Mouse (Mus musculus) midbrain, embryonic 12.5 days (tissue): ENCODE results near the gene Phf2. TPM values are rescaled to one million over a fixed set of nuclear protein-coding genes. Genes with fewer than 3 reads are reported as not detected.

Experiments used
- ATAC-seq: fragments of 200-750 bp; cut with Nextera tagmentation; 2 replicates; pipeline ENCODE4 v1.8.0; 2017; ENCODE audit warnings: low read depth, moderate TSS enrichment, moderate library complexity; ENCODE audit not compliant: low FRiP score
- H3K27ac ChIP-seq: fragments of 300-500 bp; sonication (generic); replicated peaks from 2 replicates; pipeline ENCODE4 v1.5.1; 2016; ENCODE audit warnings: mild to moderate bottlenecking
- H3K27me3 ChIP-seq: fragments of 300-500 bp; sonication (generic); 2 replicates; pipeline ENCODE4 v1.6.1; 2016; ENCODE audit warnings: mild to moderate bottlenecking
- H3K36me3 ChIP-seq: fragments of 300-500 bp; sonication (generic); 2 replicates; pipeline ENCODE4 v1.6.1; 2016
- H3K4me1 ChIP-seq: fragments of 300-500 bp; sonication (generic); 2 replicates; pipeline ENCODE4 v1.6.1; 2016
- H3K4me2 ChIP-seq: fragments of 300-500 bp; sonication (generic); replicated peaks from 2 replicates; pipeline ENCODE4 v1.6.1; 2016; ENCODE audit warnings: mild to moderate bottlenecking, moderate library complexity
- H3K4me3 ChIP-seq: fragments of 300-500 bp; sonication (generic); 2 replicates; pipeline ENCODE4 v1.5.1; 2016; ENCODE audit warnings: mild to moderate bottlenecking
- H3K9ac ChIP-seq: fragments of 300-500 bp; sonication (generic); replicated peaks from 2 replicates; pipeline ENCODE4 v1.6.1; 2016; ENCODE audit warnings: mild to moderate bottlenecking, moderate library complexity
- H3K9me3 ChIP-seq: fragments of 300-500 bp; sonication (generic); 2 replicates; pipeline ENCODE4 v1.6.1; 2016; ENCODE audit warnings: mild to moderate bottlenecking
- WGBS: fragments of 180-500 bp; shearing (Covaris S2); methylation state at CpG from one replicate; pipeline ENCODE4 v1.1.7; 2016; 5-methylcytosine and 5-hydroxymethylcytosine counted together
- polyA plus RNA-seq: library from polyadenylated mRNA; unstranded; fragments of >200 nt; fragmentation: Nextera tagmentation; extraction: Ambion mirVana; gene quantifications from 2 replicates; pipeline ENCODE4 v1.2.1, GENCODE M21; 2016

Gene Phf2
- polyA plus RNA-seq, 1 experiment from 2014 or later = 11.3 TPM

GRCm38 (mm10) chr13:48872726-48873125 is 1.8 kb upstream of the Phf2 start:
- Histone ChIP-seq H3K9me3 (no peaks in the 10 kb centered on the region), H3K27ac (no peak overlapping the region), H3K36me3 (no peaks in the 10 kb centered on the region; the same call in 1 of the 2 replicates), H3K9ac (no peak overlapping the region), H3K27me3 (no peaks in the 10 kb centered on the region), H3K4me3 (no peak overlapping the region), H3K4me1 (peaks cover 30% of the 10 kb centered on the region), H3K4me2 (no peak overlapping the region)
- WGBS = 84% methylated on average over 5 of the region's 5 CpGs
- ATAC-seq = no peak

GRCm38 (mm10) chr13:48871887-48872606 is 1.1 kb upstream of the Phf2 start:
- ATAC-seq = no peak
- WGBS = 67% methylated on average over 7 of the region's 7 CpGs
- H3K27ac ChIP-seq = no peak overlapping the region

GRCm38 (mm10) chr13:48869950-48870770 is 759 bp downstream of the Phf2 start:
- H3K4me1 ChIP-seq = peaks cover 36% of the 10 kb centered on the region
- ATAC-seq = peak; percentile 45
- no peaks in the 10 kb centered on the region; the same call in 1 of the 2 replicates for H3K36me3 ChIP-seq

More at GRCm38 (mm10) chr13:48871887-48872606, 1.1 kb upstream of the Phf2 start:
- no peaks in the 10 kb centered on the region for H3K27me3 ChIP-seq
- H3K9me3 ChIP-seq = no peaks in the 10 kb centered on the region
- H3K4me1 ChIP-seq = peaks cover 29% of the 10 kb centered on the region
- H3K4me3 ChIP-seq = peak overlapping the region; percentile 98
- no peaks in the 10 kb centered on the region; the same call in 1 of the 2 replicates for H3K36me3 ChIP-seq
- H3K4me2 ChIP-seq = peak overlapping the region; percentile 71
- H3K9ac ChIP-seq = peak overlapping the region; percentile 96

GRCm38 (mm10) chr13:48869600-48869949 is 1.3 kb downstream of the Phf2 start:
- WGBS = 6% methylated on average over 5 of the region's 5 CpGs
- Histone ChIP-seq H3K4me1 (peaks cover 36% of the 10 kb centered on the region), H3K27ac (peak overlapping the region; percentile 87), H3K4me2 (peak overlapping the region; percentile 87), H3K9me3 (no peaks in the 10 kb centered on the region), H3K9ac (peak overlapping the region; percentile 100), H3K4me3 (peak overlapping the region; percentile 98), H3K36me3 (no peaks in the 10 kb centered on the region), H3K27me3 (no peaks in the 10 kb centered on the region)
- no peak for ATAC-seq

More at GRCm38 (mm10) chr13:48869950-48870770, 759 bp downstream of the Phf2 start:
- peak overlapping the region; percentile 87 for H3K4me2 ChIP-seq
- H3K27me3 ChIP-seq = no peaks in the 10 kb centered on the region
- no peaks in the 10 kb centered on the region for H3K9me3 ChIP-seq
- H3K9ac ChIP-seq = peak overlapping the region; percentile 100
- H3K4me3 ChIP-seq = peak overlapping the region; percentile 98
- under 1% methylated on average over 95 of the region's 102 CpGs for WGBS
- peak overlapping the region; percentile 87 for H3K27ac ChIP-seq

- 24% methylated on average over 5 of the region's 5 CpGs for WGBS
- Histone ChIP-seq H3K27me3 (no peaks in the 10 kb centered on the region), H3K4me1 (peaks cover 36% of the 10 kb centered on the region), H3K9ac (peak overlapping the region; percentile 100), H3K9me3 (no peaks in the 10 kb centered on the region), H3K4me3 (peak overlapping the region; percentile 98), H3K36me3 (no peaks in the 10 kb centered on the region), H3K27ac (no peak overlapping the region; the same call in 1 of the 2 replicates), H3K4me2 (peak overlapping the region; percentile 87)
- no peak for ATAC-seq
Measured at GRCm38 (mm10) chr13:48869088-48869487, 1.8 kb downstream of the Phf2 start.

GRCm38 (mm10) chr13:48864673-48865356 is 6.1 kb downstream of the Phf2 start:
- 77% methylated on average over 12 of the region's 12 CpGs for WGBS
- no peaks in the 10 kb centered on the region for H3K9me3 ChIP-seq
- H3K27me3 ChIP-seq = no peaks in the 10 kb centered on the region
- H3K4me3 ChIP-seq = no peak overlapping the region
- H3K9ac ChIP-seq = no peak overlapping the region
- no peaks in the 10 kb centered on the region for H3K36me3 ChIP-seq
- peaks cover 39% of the 10 kb centered on the region for H3K4me1 ChIP-seq
- H3K4me2 ChIP-seq = no peak overlapping the region
- no peak for ATAC-seq
- no peak overlapping the region for H3K27ac ChIP-seq

GRCm38 (mm10) chr13:48863556-48863955 is 7.4 kb downstream of the Phf2 start:
- H3K27ac ChIP-seq = no peak overlapping the region
- H3K36me3 ChIP-seq = no peaks in the 10 kb centered on the region
- H3K4me3 ChIP-seq = no peak overlapping the region
- peaks cover 39% of the 10 kb centered on the region for H3K4me1 ChIP-seq
- WGBS = 80% methylated on average over 9 of the region's 9 CpGs
- H3K9ac ChIP-seq = no peak overlapping the region
- no peaks in the 10 kb centered on the region for H3K9me3 ChIP-seq
- no peak for ATAC-seq
- H3K4me2 ChIP-seq = no peak overlapping the region
- H3K27me3 ChIP-seq = no peaks in the 10 kb centered on the region

GRCm38 (mm10) chr13:48861913-48862312 is 9.0 kb downstream of the Phf2 start:
- H3K9me3 ChIP-seq = no peaks in the 10 kb centered on the region
- H3K4me1 ChIP-seq = peaks cover 49% of the 10 kb centered on the region
- no peak for ATAC-seq
- 85% methylated on average over 1 of the region's 1 CpGs for WGBS
- no peak overlapping the region for H3K4me3 ChIP-seq
- no peaks in the 10 kb centered on the region for H3K36me3 ChIP-seq
- no peaks in the 10 kb centered on the region for H3K27me3 ChIP-seq
- no peak overlapping the region for H3K9ac ChIP-seq
- no peak overlapping the region for H3K4me2 ChIP-seq
- H3K27ac ChIP-seq = no peak overlapping the region

- 68% methylated on average over 4 of the region's 4 CpGs for WGBS
Measured at GRCm38 (mm10) chr13:48858779-48859178, 12.1 kb downstream of the Phf2 start.

GRCm38 (mm10) chr13:48858054-48858453 is 12.9 kb downstream of the Phf2 start:
- ATAC-seq = no peak
- H3K4me2 ChIP-seq = no peak overlapping the region

More at GRCm38 (mm10) chr13:48858779-48859178, 12.1 kb downstream of the Phf2 start:
- Histone ChIP-seq H3K4me3 (no peak overlapping the region), H3K27ac (0 out of 2 replicates have a peak overlapping the region, but pooled peaks have one; percentile 20), H3K36me3 (no peaks in the 10 kb centered on the region), H3K4me2 (no peak overlapping the region), H3K9ac (no peak overlapping the region; the same call in 1 of the 2 replicates), H3K27me3 (no peaks in the 10 kb centered on the region), H3K9me3 (no peaks in the 10 kb centered on the region), H3K4me1 (peaks cover 66% of the 10 kb centered on the region)
- ATAC-seq = no peak

GRCm38 (mm10) chr13:48857246-48857932 is 13.5 kb downstream of the Phf2 start:
- Histone ChIP-seq H3K4me2 (no peak overlapping the region), H3K4me1 (peaks cover 69% of the 10 kb centered on the region), H3K36me3 (no peaks in the 10 kb centered on the region), H3K4me3 (no peak overlapping the region), H3K27me3 (no peaks in the 10 kb centered on the region), H3K27ac (peak overlapping the region; percentile 39; the same call in 1 of the 2 replicates), H3K9ac (no peak overlapping the region), H3K9me3 (no peaks in the 10 kb centered on the region)
- ATAC-seq = no peak
- WGBS = 44% methylated on average over 7 of the region's 7 CpGs

More at GRCm38 (mm10) chr13:48858054-48858453, 12.9 kb downstream of the Phf2 start:
- Histone ChIP-seq H3K4me1 (peaks cover 66% of the 10 kb centered on the region), H3K4me3 (no peak overlapping the region), H3K27ac (peak overlapping the region; percentile 39), H3K9ac (no peak overlapping the region; the same call in none of the 2 replicates), H3K27me3 (no peaks in the 10 kb centered on the region), H3K9me3 (no peaks in the 10 kb centered on the region), H3K36me3 (no peaks in the 10 kb centered on the region)
- 57% methylated on average over 6 of the region's 6 CpGs for WGBS
